Mouse (Mus musculus): ENCODE data around the gene H2al1b. TPM values are rescaled to one million over a fixed set of nuclear protein-coding genes. Genes with fewer than 3 reads are reported as not detected.
"Not testable (repeated sequence)": the region's sequence is repeated elsewhere in the genome, so short reads cannot be mapped to it uniquely, and the experiment has no call there.

Gene H2al1b
- not detected in 2 replicates for polyA plus RNA-seq (2014; fragmentation: Nextera tagmentation; extraction: Ambion mirVana)

DNA sequence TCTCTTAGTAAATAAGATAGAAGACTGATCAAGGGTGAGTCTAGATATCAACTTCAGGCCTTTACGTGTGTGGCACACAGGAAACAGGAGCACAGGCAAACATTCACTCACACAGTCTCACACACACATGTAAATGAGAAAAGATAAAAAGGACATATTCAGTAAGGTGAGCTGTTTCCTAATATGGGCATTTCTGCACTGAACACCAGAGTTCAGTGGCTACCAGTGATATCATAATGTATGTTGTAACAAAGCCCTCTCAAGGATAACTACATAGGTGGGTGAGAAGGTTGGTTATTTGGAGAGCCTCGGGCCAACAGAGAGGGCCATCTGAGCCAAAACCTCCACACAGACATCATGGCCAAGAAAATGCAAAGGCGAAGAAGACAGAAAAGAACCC is at the start of gene H2al1b:
H2al1b (plus strand) TSS at position 301 of the 400 bp plus-strand sequence.
- H3K4me3 ChIP-seq (ENCODE audit: low read depth, low read length); H3K9me3 ChIP-seq (ENCODE audit: control insufficient read depth, low read length); H3K4me1 ChIP-seq (ENCODE audit: control insufficient read depth, insufficient read depth, low read length); DNase-seq (ENCODE audit: low spot score); H3K4me2 ChIP-seq (ENCODE audit: low read depth); H3K36me3 ChIP-seq (ENCODE audit: control insufficient read depth, insufficient read depth, low read length); H3K27me3 ChIP-seq (ENCODE audit: control insufficient read depth, insufficient read depth, low read length); H3K27ac ChIP-seq (ENCODE audit: low read depth, low read length); ATAC-seq (ENCODE audit: insufficient read depth, low FRiP score, low TSS enrichment); H3K9ac ChIP-seq (ENCODE audit: low read length): not testable (repeated sequence)
- 88% methylated on average over 1 of the region's 3 CpGs for WGBS

DNA sequence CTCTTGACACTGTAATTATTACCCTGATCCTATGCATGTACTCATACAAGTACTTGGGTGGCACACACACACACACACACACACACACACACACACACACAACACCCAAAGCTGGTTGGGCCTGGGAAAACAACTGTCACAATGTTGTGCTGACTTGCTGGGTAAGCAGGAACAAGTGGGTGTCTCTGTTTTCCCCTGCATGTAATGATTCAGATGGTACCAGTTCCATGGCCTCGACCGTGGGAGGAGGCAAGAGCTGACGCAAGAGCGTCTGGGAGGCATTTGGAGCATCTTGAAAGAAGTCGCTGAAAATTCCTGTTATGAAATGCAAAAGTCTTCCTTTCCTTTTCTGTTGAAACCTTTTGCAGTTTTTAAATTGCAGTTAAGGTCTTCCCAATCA is 48.2 kb upstream of the H2al1b start:
- peaks cover 3% of the 10 kb centered on the region; the same call in 1 of the 2 replicates for H3K4me1 ChIP-seq (ENCODE audit: control insufficient read depth, insufficient read depth, low read length)
- no peaks in the 10 kb centered on the region for H3K36me3 ChIP-seq (ENCODE audit: control insufficient read depth, insufficient read depth, low read length)
- H3K4me3 ChIP-seq (ENCODE audit: low read depth, low read length), result no peak overlapping the region
- DNase-seq (ENCODE audit: low spot score) (no peak), ATAC-seq (ENCODE audit: insufficient read depth, low FRiP score, low TSS enrichment) (no peak)
- 67% methylated on average over 5 of the region's 5 CpGs for WGBS
- H3K27me3 ChIP-seq (ENCODE audit: control insufficient read depth, insufficient read depth, low read length), result no peaks in the 10 kb centered on the region
- no peak overlapping the region for H3K27ac ChIP-seq (ENCODE audit: low read depth, low read length)
- no peaks in the 10 kb centered on the region for H3K9me3 ChIP-seq (ENCODE audit: control insufficient read depth, low read length)
- no peak overlapping the region for H3K4me2 ChIP-seq (ENCODE audit: low read depth)
- H3K9ac ChIP-seq (ENCODE audit: low read length), result no peak overlapping the region

DNA sequence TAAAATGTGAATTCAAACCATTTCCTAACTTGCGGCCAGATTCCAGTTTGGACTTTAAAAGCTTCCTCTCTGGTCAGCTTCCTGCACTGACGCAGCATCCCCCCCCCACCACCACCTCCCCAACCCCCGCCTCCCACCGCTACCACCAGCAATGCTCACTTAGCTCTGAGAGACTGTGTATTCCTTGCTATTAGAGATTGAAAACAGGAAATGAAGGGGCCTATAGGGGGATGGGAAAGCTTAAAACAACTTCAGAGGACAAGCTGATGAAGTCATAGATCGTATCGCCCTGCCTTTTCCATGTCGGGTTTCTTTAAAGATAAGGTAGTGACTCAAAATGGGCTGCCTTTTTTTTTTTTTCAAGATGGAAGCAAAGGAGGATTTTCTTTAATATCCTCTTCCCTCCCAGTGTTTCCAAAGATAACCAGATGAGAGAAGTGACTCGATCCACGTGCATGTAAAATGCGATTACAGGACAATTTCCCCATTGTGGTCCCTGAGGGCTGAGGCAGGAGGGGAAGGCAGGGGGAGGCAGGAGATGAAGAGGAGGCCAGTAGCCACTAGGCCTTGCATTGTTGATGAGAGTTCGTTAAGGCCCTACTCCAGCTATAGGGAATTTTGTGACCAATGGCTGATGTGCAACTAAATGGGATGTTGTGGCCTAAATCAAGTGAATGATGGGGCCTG is 47.6 kb upstream of the H2al1b start:
- Histone ChIP-seq H3K27me3 (ENCODE audit: control insufficient read depth, insufficient read depth, low read length) (no peaks in the 10 kb centered on the region), H3K27ac (ENCODE audit: low read depth, low read length) (no peak overlapping the region), H3K4me1 (ENCODE audit: control insufficient read depth, insufficient read depth, low read length) (peaks cover 3% of the 10 kb centered on the region; the same call in 1 of the 2 replicates), H3K9ac (ENCODE audit: low read length) (no peak overlapping the region), H3K9me3 (ENCODE audit: control insufficient read depth, low read length) (no peaks in the 10 kb centered on the region), H3K36me3 (ENCODE audit: control insufficient read depth, insufficient read depth, low read length) (no peaks in the 10 kb centered on the region), H3K4me3 (ENCODE audit: low read depth, low read length) (no peak overlapping the region), H3K4me2 (ENCODE audit: low read depth) (no peak overlapping the region)
- no peak for ATAC-seq (ENCODE audit: insufficient read depth, low FRiP score, low TSS enrichment)
- 61% methylated on average over 11 of the region's 11 CpGs for WGBS
- DNase-seq (ENCODE audit: low spot score), result no peak

DNA sequence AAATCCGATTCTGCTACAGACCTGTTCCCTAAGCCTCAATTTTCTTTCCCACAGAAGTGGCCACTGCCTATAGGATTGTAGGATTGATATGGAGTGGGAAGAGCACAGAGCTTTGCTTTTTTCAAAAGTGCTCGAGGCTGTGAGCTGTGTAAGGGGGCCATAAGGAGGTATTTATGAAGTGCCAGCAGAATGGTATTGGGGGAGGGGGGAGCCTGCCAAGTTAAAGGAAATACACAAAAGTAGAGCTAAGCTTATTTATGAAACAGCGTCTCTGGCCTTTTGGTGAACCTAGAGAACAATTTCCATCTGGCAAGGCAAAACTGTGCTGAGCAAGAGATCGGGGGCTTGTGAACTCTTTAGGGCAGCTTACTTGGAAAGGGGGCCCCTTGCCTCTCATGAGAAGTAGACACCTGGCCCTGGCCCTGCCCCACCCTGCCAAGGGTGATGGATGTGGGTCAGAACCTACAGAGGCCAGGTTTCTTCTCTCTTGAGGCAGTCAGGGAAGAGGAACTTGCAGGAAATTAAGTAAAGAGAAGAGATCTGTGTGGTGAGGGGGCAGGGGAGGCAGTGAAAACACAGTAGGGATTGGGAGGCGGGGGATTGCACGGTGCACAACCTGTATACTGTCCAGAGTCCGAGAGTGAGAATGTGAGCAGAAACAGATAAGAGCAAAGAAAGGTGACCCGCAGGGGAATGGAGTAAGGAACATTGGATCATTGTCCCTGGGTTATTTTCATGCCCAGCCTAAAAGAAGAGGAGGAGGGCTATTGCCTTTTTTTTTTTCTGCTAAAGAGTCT is 46.5 kb upstream of the H2al1b start:
- Histone ChIP-seq H3K4me1 (ENCODE audit: control insufficient read depth, insufficient read depth, low read length) (peaks cover 3% of the 10 kb centered on the region; the same call in 1 of the 2 replicates), H3K36me3 (ENCODE audit: control insufficient read depth, insufficient read depth, low read length) (no peaks in the 10 kb centered on the region), H3K9me3 (ENCODE audit: control insufficient read depth, low read length) (no peaks in the 10 kb centered on the region), H3K27me3 (ENCODE audit: control insufficient read depth, insufficient read depth, low read length) (no peaks in the 10 kb centered on the region), H3K4me2 (ENCODE audit: low read depth) (no peak overlapping the region), H3K27ac (ENCODE audit: low read depth, low read length) (no peak overlapping the region), H3K9ac (ENCODE audit: low read length) (no peak overlapping the region), H3K4me3 (ENCODE audit: low read depth, low read length) (no peak overlapping the region)
- DNase-seq (ENCODE audit: low spot score) (no peak), ATAC-seq (ENCODE audit: insufficient read depth, low FRiP score, low TSS enrichment) (no peak)
- 52% methylated on average over 8 of the region's 8 CpGs for WGBS

DNA sequence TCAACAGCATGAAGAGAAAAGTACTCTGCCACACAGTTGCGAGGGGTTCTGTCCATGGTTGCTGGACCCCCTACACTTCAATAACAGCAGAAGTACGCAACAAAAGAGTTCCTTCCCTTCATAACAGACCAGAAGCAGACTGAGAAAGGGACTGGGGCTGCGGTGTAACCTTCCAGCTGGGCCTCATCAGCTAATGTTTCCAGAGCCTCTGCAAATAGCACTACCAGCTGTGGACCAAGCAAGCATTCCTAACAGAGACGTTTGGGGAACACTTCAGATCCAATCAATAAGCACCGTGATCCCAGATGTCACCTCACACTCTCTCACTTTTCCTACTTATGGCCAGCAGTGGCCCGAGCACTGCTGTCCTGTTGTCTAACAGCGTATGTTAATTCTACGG is 37.3 kb upstream of the H2al1b start:
- 73% methylated on average over 8 of the region's 8 CpGs for WGBS

DNA sequence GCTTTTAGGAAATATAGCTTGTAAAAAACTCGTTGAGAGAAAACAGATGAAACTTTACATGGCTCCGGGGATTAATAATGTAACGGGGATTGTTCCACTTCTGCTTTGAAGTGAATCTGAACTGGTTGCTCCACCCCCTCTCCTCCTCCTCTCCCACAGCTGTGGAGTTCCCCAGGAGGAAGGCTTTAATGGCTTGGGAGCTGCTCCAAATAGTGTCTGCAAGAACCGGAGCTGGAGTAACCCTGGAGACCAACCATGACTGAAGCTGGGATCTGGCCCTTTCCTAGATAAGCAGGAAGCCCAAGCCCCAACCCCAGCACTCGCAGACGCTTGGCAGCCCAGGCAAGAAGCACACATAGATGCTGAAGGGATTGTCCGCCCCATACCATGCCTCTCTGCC is 34.4 kb upstream of the H2al1b start:
- H3K4me2 ChIP-seq (ENCODE audit: low read depth), result no peak overlapping the region
- no peak overlapping the region for H3K9ac ChIP-seq (ENCODE audit: low read length)
- WGBS, result 69% methylated on average over 7 of the region's 7 CpGs
- no peak overlapping the region for H3K4me3 ChIP-seq (ENCODE audit: low read depth, low read length)
- no peaks in the 10 kb centered on the region for H3K9me3 ChIP-seq (ENCODE audit: control insufficient read depth, low read length)
- H3K4me1 ChIP-seq (ENCODE audit: control insufficient read depth, insufficient read depth, low read length), result no peaks in the 10 kb centered on the region
- H3K36me3 ChIP-seq (ENCODE audit: control insufficient read depth, insufficient read depth, low read length), result no peaks in the 10 kb centered on the region
- H3K27me3 ChIP-seq (ENCODE audit: control insufficient read depth, insufficient read depth, low read length), result no peaks in the 10 kb centered on the region
- DNase-seq (ENCODE audit: low spot score) (no peak), ATAC-seq (ENCODE audit: insufficient read depth, low FRiP score, low TSS enrichment) (no peak)
- H3K27ac ChIP-seq (ENCODE audit: low read depth, low read length), result no peak overlapping the region

More for the DNA sequence above, 37.3 kb upstream of the H2al1b start:
- no peak for DNase-seq (ENCODE audit: low spot score)
- no peak for ATAC-seq (ENCODE audit: insufficient read depth, low FRiP score, low TSS enrichment)
- Histone ChIP-seq H3K4me3 (ENCODE audit: low read depth, low read length) (no peak overlapping the region), H3K36me3 (ENCODE audit: control insufficient read depth, insufficient read depth, low read length) (no peaks in the 10 kb centered on the region), H3K9me3 (ENCODE audit: control insufficient read depth, low read length) (no peaks in the 10 kb centered on the region), H3K27ac (ENCODE audit: low read depth, low read length) (no peak overlapping the region), H3K27me3 (ENCODE audit: control insufficient read depth, insufficient read depth, low read length) (no peaks in the 10 kb centered on the region), H3K4me1 (ENCODE audit: control insufficient read depth, insufficient read depth, low read length) (no peaks in the 10 kb centered on the region), H3K4me2 (ENCODE audit: low read depth) (no peak overlapping the region), H3K9ac (ENCODE audit: low read length) (no peak overlapping the region)

DNA sequence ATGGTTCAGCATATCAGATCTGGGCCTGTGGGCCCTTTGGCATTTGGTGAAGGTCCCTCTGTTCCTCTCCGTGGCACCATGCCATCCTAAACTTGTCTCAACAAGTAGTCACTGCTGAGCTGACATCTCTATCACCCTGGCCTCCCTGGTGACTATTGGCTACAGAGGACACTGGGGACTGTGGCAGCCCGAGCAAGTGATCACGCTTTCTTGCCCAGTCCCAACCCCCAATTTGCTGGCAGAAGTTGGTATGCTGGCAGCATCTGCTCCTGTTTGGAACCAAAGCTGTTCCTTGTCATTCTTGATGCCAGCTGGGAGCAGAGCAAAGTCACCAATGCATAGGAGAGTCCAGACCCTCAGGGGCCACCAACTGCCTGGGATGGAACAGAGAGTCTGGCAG is 33.2 kb upstream of the H2al1b start:
- no peak overlapping the region for H3K9ac ChIP-seq (ENCODE audit: low read length)
- WGBS, result 86% methylated on average over 3 of the region's 3 CpGs
- H3K4me2 ChIP-seq (ENCODE audit: low read depth), result no peak overlapping the region
- H3K27me3 ChIP-seq (ENCODE audit: control insufficient read depth, insufficient read depth, low read length), result no peaks in the 10 kb centered on the region
- H3K4me3 ChIP-seq (ENCODE audit: low read depth, low read length), result no peak overlapping the region
- no peaks in the 10 kb centered on the region for H3K36me3 ChIP-seq (ENCODE audit: control insufficient read depth, insufficient read depth, low read length)
- H3K9me3 ChIP-seq (ENCODE audit: control insufficient read depth, low read length), result no peaks in the 10 kb centered on the region
- DNase-seq (ENCODE audit: low spot score) (no peak), ATAC-seq (ENCODE audit: insufficient read depth, low FRiP score, low TSS enrichment) (no peak)
- no peaks in the 10 kb centered on the region for H3K4me1 ChIP-seq (ENCODE audit: control insufficient read depth, insufficient read depth, low read length)
- no peak overlapping the region for H3K27ac ChIP-seq (ENCODE audit: low read depth, low read length)

DNA sequence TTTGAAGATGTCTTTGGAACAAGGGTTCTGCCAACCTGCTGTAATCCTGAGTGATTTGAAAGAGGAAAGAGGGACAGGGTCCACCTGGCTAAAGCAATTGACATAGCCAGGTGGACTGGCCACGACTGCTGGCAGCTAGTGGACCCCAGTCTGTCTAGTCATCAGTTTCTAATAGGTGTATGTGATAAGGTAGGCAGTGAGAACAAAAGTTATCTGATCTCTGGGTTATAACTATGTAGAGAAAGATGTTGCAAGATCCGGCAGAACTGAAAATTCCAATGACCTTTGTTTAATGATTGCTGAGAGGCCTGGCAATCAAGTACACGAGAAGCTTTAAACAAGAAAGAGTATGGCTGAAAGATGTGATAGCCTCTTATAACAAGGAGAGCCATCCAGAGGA is 29.0 kb upstream of the H2al1b start:
- Histone ChIP-seq H3K27me3 (ENCODE audit: control insufficient read depth, insufficient read depth, low read length) (no peaks in the 10 kb centered on the region), H3K4me2 (ENCODE audit: low read depth) (no peak overlapping the region)
- WGBS, result 84% methylated on average over 3 of the region's 3 CpGs

DNA sequence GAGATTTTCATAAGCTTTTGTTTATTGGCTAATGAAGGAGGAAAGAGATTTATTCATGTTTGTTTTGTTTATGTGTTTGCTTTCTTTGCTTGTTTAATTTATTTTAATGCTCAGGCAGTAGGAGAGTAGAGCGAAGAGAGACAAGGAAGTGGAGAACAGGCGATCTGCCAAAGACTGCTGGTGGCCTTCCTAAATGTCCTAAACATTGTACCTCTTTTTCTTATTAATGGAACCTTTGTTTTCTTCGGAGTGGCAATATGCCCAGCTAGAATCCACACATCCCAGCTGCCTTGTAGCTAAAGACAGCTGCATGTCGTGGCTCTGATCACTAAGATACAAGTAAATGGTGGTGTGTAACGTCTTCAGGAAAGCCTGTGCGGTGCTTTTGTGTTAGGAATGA is 25.1 kb upstream of the H2al1b start:
- H3K36me3 ChIP-seq (ENCODE audit: control insufficient read depth, insufficient read depth, low read length), result no peaks in the 10 kb centered on the region
- DNase-seq (ENCODE audit: low spot score) (no peak), ATAC-seq (ENCODE audit: insufficient read depth, low FRiP score, low TSS enrichment) (no peak)
- H3K4me1 ChIP-seq (ENCODE audit: control insufficient read depth, insufficient read depth, low read length), result no peaks in the 10 kb centered on the region
- H3K4me3 ChIP-seq (ENCODE audit: low read depth, low read length), result no peak overlapping the region
- H3K27ac ChIP-seq (ENCODE audit: low read depth, low read length), result no peak overlapping the region
- 77% methylated on average over 6 of the region's 6 CpGs for WGBS
- no peaks in the 10 kb centered on the region for H3K9me3 ChIP-seq (ENCODE audit: control insufficient read depth, low read length)
- H3K27me3 ChIP-seq (ENCODE audit: control insufficient read depth, insufficient read depth, low read length), result no peaks in the 10 kb centered on the region
- H3K4me2 ChIP-seq (ENCODE audit: low read depth), result no peak overlapping the region
- H3K9ac ChIP-seq (ENCODE audit: low read length), result no peak overlapping the region

More for the DNA sequence above, 29.0 kb upstream of the H2al1b start:
- Histone ChIP-seq H3K27ac (ENCODE audit: low read depth, low read length) (no peak overlapping the region), H3K36me3 (ENCODE audit: control insufficient read depth, insufficient read depth, low read length) (no peaks in the 10 kb centered on the region), H3K4me1 (ENCODE audit: control insufficient read depth, insufficient read depth, low read length) (no peaks in the 10 kb centered on the region), H3K9me3 (ENCODE audit: control insufficient read depth, low read length) (no peaks in the 10 kb centered on the region), H3K4me3 (ENCODE audit: low read depth, low read length) (no peak overlapping the region), H3K9ac (ENCODE audit: low read length) (no peak overlapping the region)
- DNase-seq (ENCODE audit: low spot score), result no peak
- ATAC-seq (ENCODE audit: insufficient read depth, low FRiP score, low TSS enrichment), result no peak
